Mouse (Mus musculus) cortical plate, adult 2 months (tissue): ENCODE measurements at regions not wholly inside any gene's neighbourhood (a gene's known extent, or its start where the extent isn't known, plus 50 kb on each side); places are given as distances from the start of the nearest gene placed in this dataset.

Experiments used
- H3K27ac ChIP-seq: fragments of 200-500 bp; 2 replicates; pipeline ENCODE4 v1.5.1; 2012; ENCODE audit warnings: low read length, control low read depth, inconsistent platforms; ENCODE audit not compliant: insufficient read depth
- H3K4me1 ChIP-seq: fragments of 200-500 bp; 2 replicates; pipeline ENCODE4 v1.6.1; 2011; ENCODE audit warnings: low read length; ENCODE audit not compliant: control insufficient read depth, insufficient read depth
- H3K4me3 ChIP-seq: fragments of 200-500 bp; 2 replicates; pipeline ENCODE4 v1.5.1; 2011; ENCODE audit warnings: mild to moderate bottlenecking, low read length, control low read depth; ENCODE audit not compliant: insufficient read depth
- CTCF ChIP-seq: fragments of 200-500 bp; IDR thresholded peaks from 2 replicates; pipeline ENCODE4 v1.5.1; 2011; ENCODE audit warnings: mild to moderate bottlenecking, control low read depth, low read length; ENCODE audit not compliant: insufficient read depth; ENCODE audit errors: extremely low read depth
- POLR2A ChIP-seq: fragments of 200-500 bp; IDR thresholded peaks from 2 replicates; pipeline ENCODE4 v1.6.1; 2011; ENCODE audit warnings: mild to moderate bottlenecking, low read length, control low read depth; ENCODE audit not compliant: insufficient read depth; ENCODE audit errors: extremely low read depth

GRCm38 (mm10) chr10:24357636-24358035 is 134.3 kb downstream of the Moxd1 start:
- no peak overlapping the region for H3K27ac ChIP-seq
- no peak overlapping the region for H3K4me3 ChIP-seq
- no peaks in the 10 kb centered on the region for H3K4me1 ChIP-seq
- no peak for TF ChIP-seq POLR2A
- no peak for TF ChIP-seq CTCF

GRCm38 (mm10) chr10:24361424-24361823 is 138.1 kb downstream of the Moxd1 start:
- TF ChIP-seq POLR2A, result no peak
- no peak for TF ChIP-seq CTCF
- no peak overlapping the region for H3K27ac ChIP-seq
- no peak overlapping the region for H3K4me3 ChIP-seq
- no peaks in the 10 kb centered on the region for H3K4me1 ChIP-seq

- H3K4me3 ChIP-seq, result no peak overlapping the region
- no peak overlapping the region for H3K27ac ChIP-seq
- no peak for TF ChIP-seq CTCF
- TF ChIP-seq POLR2A, result no peak
- no peaks in the 10 kb centered on the region for H3K4me1 ChIP-seq
Measured at GRCm38 (mm10) chr10:24365369-24365768, 142.1 kb downstream of the Moxd1 start.

GRCm38 (mm10) chr10:24367010-24367409 is 143.7 kb downstream of the Moxd1 start:
- Histone ChIP-seq H3K4me1 (no peaks in the 10 kb centered on the region), H3K4me3 (no peak overlapping the region), H3K27ac (no peak overlapping the region)
- no peak for TF ChIP-seq POLR2A
- TF ChIP-seq CTCF, result no peak

GRCm38 (mm10) chr10:24373957-24374356 is 150.6 kb downstream of the Moxd1 start:
- H3K27ac ChIP-seq, result no peak overlapping the region
- no peaks in the 10 kb centered on the region for H3K4me1 ChIP-seq
- TF ChIP-seq POLR2A (no peak), CTCF (no peak)
- no peak overlapping the region for H3K4me3 ChIP-seq

GRCm38 (mm10) chr10:24379291-24379690 is 156.0 kb downstream of the Moxd1 start:
- no peak for TF ChIP-seq POLR2A
- no peak for TF ChIP-seq CTCF
- H3K4me1 ChIP-seq, result no peaks in the 10 kb centered on the region

GRCm38 (mm10) chr10:24380478-24381273 is 157.4 kb downstream of the Moxd1 start:
- no peak for TF ChIP-seq POLR2A
- TF ChIP-seq CTCF, result no peak
- H3K27ac ChIP-seq, result no peak overlapping the region
- no peak overlapping the region for H3K4me3 ChIP-seq
- H3K4me1 ChIP-seq, result no peaks in the 10 kb centered on the region

More at GRCm38 (mm10) chr10:24379291-24379690, 156.0 kb downstream of the Moxd1 start:
- Histone ChIP-seq H3K4me3 (no peak overlapping the region), H3K27ac (no peak overlapping the region)

GRCm38 (mm10) chr10:24381917-24382316 is 158.6 kb downstream of the Moxd1 start:
- TF ChIP-seq POLR2A, result no peak
- TF ChIP-seq CTCF, result peak; percentile 46
- Histone ChIP-seq H3K27ac (no peak overlapping the region), H3K4me1 (no peaks in the 10 kb centered on the region), H3K4me3 (no peak overlapping the region)

- no peaks in the 10 kb centered on the region for H3K4me1 ChIP-seq
Measured at GRCm38 (mm10) chr10:24384061-24384460, 160.7 kb downstream of the Moxd1 start.

GRCm38 (mm10) chr10:24388229-24388628 is 164.9 kb downstream of the Moxd1 start:
- Histone ChIP-seq H3K4me3 (no peak overlapping the region), H3K4me1 (no peaks in the 10 kb centered on the region), H3K27ac (no peak overlapping the region)
- no peak for TF ChIP-seq POLR2A
- TF ChIP-seq CTCF, result no peak

More at GRCm38 (mm10) chr10:24384061-24384460, 160.7 kb downstream of the Moxd1 start:
- TF ChIP-seq CTCF, result no peak
- TF ChIP-seq POLR2A, result no peak
- Histone ChIP-seq H3K27ac (no peak overlapping the region), H3K4me3 (no peak overlapping the region)

- Histone ChIP-seq H3K27ac (no peak overlapping the region), H3K4me3 (no peak overlapping the region), H3K4me1 (no peaks in the 10 kb centered on the region)
- no peak for TF ChIP-seq POLR2A
- TF ChIP-seq CTCF, result no peak
Measured at GRCm38 (mm10) chr10:24391039-24391438, 167.7 kb downstream of the Moxd1 start.
